Mouse (Mus musculus): ENCODE data around the gene Qprt. TPM values are rescaled to one million over a fixed set of nuclear protein-coding genes. Genes with fewer than 3 reads are reported as not detected.
A peak's percentile ranks its signal among the peaks of the same experiment; 100 is the strongest.

Qprt gene
- polyA plus RNA-seq, 1 experiment from 2014 or later, result 2.0 TPM

GRCm38 (mm10) chr7:127105551-127105950 lies 16.5 kb downstream of the Qprt start:
- Histone ChIP-seq H3K36me3 (ENCODE audit: control insufficient read depth, insufficient read depth, low read length) (no peaks in the 10 kb centered on the region), H3K9me3 (ENCODE audit: control insufficient read depth, low read length) (no peaks in the 10 kb centered on the region), H3K27ac (ENCODE audit: low read depth, low read length) (no peak overlapping the region), H3K27me3 (ENCODE audit: control insufficient read depth, insufficient read depth, low read length) (no peaks in the 10 kb centered on the region), H3K4me2 (ENCODE audit: low read depth) (no peak overlapping the region), H3K4me3 (ENCODE audit: low read depth, low read length) (no peak overlapping the region), H3K4me1 (ENCODE audit: control insufficient read depth, insufficient read depth, low read length) (no peaks in the 10 kb centered on the region), H3K9ac (ENCODE audit: low read length) (no peak overlapping the region)
- WGBS, result 74% methylated on average over 7 of the region's 7 CpGs
- no peak for DNase-seq (ENCODE audit: low spot score)
- no peak for ATAC-seq (ENCODE audit: insufficient read depth, low FRiP score, low TSS enrichment)

GRCm38 (mm10) chr7:127104560-127105332 lies 17.3 kb downstream of the Qprt start:
- Histone ChIP-seq H3K27ac (ENCODE audit: low read depth, low read length) (no peak overlapping the region; the same call in 1 of the 2 replicates), H3K36me3 (ENCODE audit: control insufficient read depth, insufficient read depth, low read length) (no peaks in the 10 kb centered on the region), H3K4me3 (ENCODE audit: low read depth, low read length) (peak overlapping the region; percentile 24; the same call in 1 of the 2 replicates), H3K9ac (ENCODE audit: low read length) (peak overlapping the region; percentile 56), H3K27me3 (ENCODE audit: control insufficient read depth, insufficient read depth, low read length) (no peaks in the 10 kb centered on the region), H3K4me2 (ENCODE audit: low read depth) (peak overlapping the region; percentile 36), H3K9me3 (ENCODE audit: control insufficient read depth, low read length) (no peaks in the 10 kb centered on the region), H3K4me1 (ENCODE audit: control insufficient read depth, insufficient read depth, low read length) (no peaks in the 10 kb centered on the region)
- WGBS, result 19% methylated on average over 17 of the region's 17 CpGs
- DNase-seq (ENCODE audit: low spot score) (peak; percentile 85), ATAC-seq (ENCODE audit: insufficient read depth, low FRiP score, low TSS enrichment) (peak; percentile 76)

GRCm38 (mm10) chr7:127103960-127104359 lies 18.1 kb downstream of the Qprt start:
- 74% methylated on average over 6 of the region's 6 CpGs for WGBS
- no peaks in the 10 kb centered on the region for H3K27me3 ChIP-seq (ENCODE audit: control insufficient read depth, insufficient read depth, low read length)
- H3K4me2 ChIP-seq (ENCODE audit: low read depth), result no peak overlapping the region
- no peak overlapping the region for H3K27ac ChIP-seq (ENCODE audit: low read depth, low read length)
- ATAC-seq (ENCODE audit: insufficient read depth, low FRiP score, low TSS enrichment) (no peak), DNase-seq (ENCODE audit: low spot score) (no peak)
- H3K9ac ChIP-seq (ENCODE audit: low read length), result no peak overlapping the region
- no peak overlapping the region for H3K4me3 ChIP-seq (ENCODE audit: low read depth, low read length)
- H3K9me3 ChIP-seq (ENCODE audit: control insufficient read depth, low read length), result no peaks in the 10 kb centered on the region
- H3K4me1 ChIP-seq (ENCODE audit: control insufficient read depth, insufficient read depth, low read length), result no peaks in the 10 kb centered on the region
- no peaks in the 10 kb centered on the region for H3K36me3 ChIP-seq (ENCODE audit: control insufficient read depth, insufficient read depth, low read length)

- H3K27me3 ChIP-seq (ENCODE audit: control insufficient read depth, insufficient read depth, low read length), result no peaks in the 10 kb centered on the region
- H3K9me3 ChIP-seq (ENCODE audit: control insufficient read depth, low read length), result no peaks in the 10 kb centered on the region
- no peaks in the 10 kb centered on the region for H3K36me3 ChIP-seq (ENCODE audit: control insufficient read depth, insufficient read depth, low read length)
- H3K4me3 ChIP-seq (ENCODE audit: low read depth, low read length), result no peak overlapping the region
- DNase-seq (ENCODE audit: low spot score) (no peak), ATAC-seq (ENCODE audit: insufficient read depth, low FRiP score, low TSS enrichment) (no peak)
- WGBS, result 83% methylated on average over 6 of the region's 6 CpGs
- no peaks in the 10 kb centered on the region for H3K4me1 ChIP-seq (ENCODE audit: control insufficient read depth, insufficient read depth, low read length)
- no peak overlapping the region for H3K27ac ChIP-seq (ENCODE audit: low read depth, low read length)
- no peak overlapping the region for H3K9ac ChIP-seq (ENCODE audit: low read length)
- no peak overlapping the region for H3K4me2 ChIP-seq (ENCODE audit: low read depth)
Observed at GRCm38 (mm10) chr7:127102148-127102547, 19.9 kb downstream of the Qprt start.

- DNase-seq (ENCODE audit: low spot score), result no peak
Observed at GRCm38 (mm10) chr7:127101451-127102016, 20.5 kb downstream of the Qprt start.

GRCm38 (mm10) chr7:127099528-127099927 lies 22.5 kb downstream of the Qprt start:
- H3K27me3 ChIP-seq (ENCODE audit: control insufficient read depth, insufficient read depth, low read length), result no peaks in the 10 kb centered on the region
- H3K36me3 ChIP-seq (ENCODE audit: control insufficient read depth, insufficient read depth, low read length), result no peaks in the 10 kb centered on the region
- no peak overlapping the region for H3K4me3 ChIP-seq (ENCODE audit: low read depth, low read length)
- H3K4me2 ChIP-seq (ENCODE audit: low read depth), result no peak overlapping the region
- no peak for ATAC-seq (ENCODE audit: insufficient read depth, low FRiP score, low TSS enrichment)
- H3K4me1 ChIP-seq (ENCODE audit: control insufficient read depth, insufficient read depth, low read length), result no peaks in the 10 kb centered on the region
- no peak overlapping the region for H3K9ac ChIP-seq (ENCODE audit: low read length)
- 92% methylated on average over 4 of the region's 4 CpGs for WGBS
- no peaks in the 10 kb centered on the region for H3K9me3 ChIP-seq (ENCODE audit: control insufficient read depth, low read length)
- no peak overlapping the region for H3K27ac ChIP-seq (ENCODE audit: low read depth, low read length)
- no peak for DNase-seq (ENCODE audit: low spot score)

More at GRCm38 (mm10) chr7:127101451-127102016, 20.5 kb downstream of the Qprt start:
- Histone ChIP-seq H3K27me3 (ENCODE audit: control insufficient read depth, insufficient read depth, low read length) (no peaks in the 10 kb centered on the region), H3K4me3 (ENCODE audit: low read depth, low read length) (no peak overlapping the region), H3K27ac (ENCODE audit: low read depth, low read length) (no peak overlapping the region), H3K9me3 (ENCODE audit: control insufficient read depth, low read length) (no peaks in the 10 kb centered on the region), H3K36me3 (ENCODE audit: control insufficient read depth, insufficient read depth, low read length) (no peaks in the 10 kb centered on the region), H3K9ac (ENCODE audit: low read length) (no peak overlapping the region), H3K4me1 (ENCODE audit: control insufficient read depth, insufficient read depth, low read length) (no peaks in the 10 kb centered on the region), H3K4me2 (ENCODE audit: low read depth) (no peak overlapping the region)
- 53% methylated on average over 2 of the region's 2 CpGs for WGBS
- ATAC-seq (ENCODE audit: insufficient read depth, low FRiP score, low TSS enrichment), result no peak

- Histone ChIP-seq H3K9me3 (ENCODE audit: control insufficient read depth, low read length) (no peaks in the 10 kb centered on the region), H3K9ac (ENCODE audit: low read length) (no peak overlapping the region), H3K4me3 (ENCODE audit: low read depth, low read length) (no peak overlapping the region), H3K27ac (ENCODE audit: low read depth, low read length) (no peak overlapping the region), H3K36me3 (ENCODE audit: control insufficient read depth, insufficient read depth, low read length) (no peaks in the 10 kb centered on the region), H3K27me3 (ENCODE audit: control insufficient read depth, insufficient read depth, low read length) (no peaks in the 10 kb centered on the region), H3K4me1 (ENCODE audit: control insufficient read depth, insufficient read depth, low read length) (no peaks in the 10 kb centered on the region), H3K4me2 (ENCODE audit: low read depth) (no peak overlapping the region)
- no peak for DNase-seq (ENCODE audit: low spot score)
- no peak for ATAC-seq (ENCODE audit: insufficient read depth, low FRiP score, low TSS enrichment)
- WGBS, result 95% methylated on average over 4 of the region's 4 CpGs
Observed at GRCm38 (mm10) chr7:127098950-127099349, 23.1 kb downstream of the Qprt start.

GRCm38 (mm10) chr7:127098521-127098920 lies 23.5 kb downstream of the Qprt start:
- Histone ChIP-seq H3K27ac (ENCODE audit: low read depth, low read length) (no peak overlapping the region), H3K4me2 (ENCODE audit: low read depth) (no peak overlapping the region), H3K4me1 (ENCODE audit: control insufficient read depth, insufficient read depth, low read length) (no peaks in the 10 kb centered on the region), H3K36me3 (ENCODE audit: control insufficient read depth, insufficient read depth, low read length) (no peaks in the 10 kb centered on the region), H3K9ac (ENCODE audit: low read length) (no peak overlapping the region), H3K27me3 (ENCODE audit: control insufficient read depth, insufficient read depth, low read length) (no peaks in the 10 kb centered on the region), H3K9me3 (ENCODE audit: control insufficient read depth, low read length) (no peaks in the 10 kb centered on the region), H3K4me3 (ENCODE audit: low read depth, low read length) (no peak overlapping the region)
- 85% methylated on average over 5 of the region's 5 CpGs for WGBS
- DNase-seq (ENCODE audit: low spot score) (no peak), ATAC-seq (ENCODE audit: insufficient read depth, low FRiP score, low TSS enrichment) (no peak)

GRCm38 (mm10) chr7:127096456-127096855 lies 25.6 kb downstream of the Qprt start:
- ATAC-seq (ENCODE audit: insufficient read depth, low FRiP score, low TSS enrichment) (no peak), DNase-seq (ENCODE audit: low spot score) (no peak)
- Histone ChIP-seq H3K4me1 (ENCODE audit: control insufficient read depth, insufficient read depth, low read length) (no peaks in the 10 kb centered on the region), H3K9ac (ENCODE audit: low read length) (no peak overlapping the region), H3K36me3 (ENCODE audit: control insufficient read depth, insufficient read depth, low read length) (no peaks in the 10 kb centered on the region), H3K27ac (ENCODE audit: low read depth, low read length) (no peak overlapping the region), H3K4me2 (ENCODE audit: low read depth) (no peak overlapping the region), H3K9me3 (ENCODE audit: control insufficient read depth, low read length) (no peaks in the 10 kb centered on the region), H3K4me3 (ENCODE audit: low read depth, low read length) (no peak overlapping the region), H3K27me3 (ENCODE audit: control insufficient read depth, insufficient read depth, low read length) (no peaks in the 10 kb centered on the region)
- 80% methylated on average over 7 of the region's 7 CpGs for WGBS

Data from neural tube, embryonic 11.5 days (tissue).